Mouse (Mus musculus): ENCODE data around the gene Tbc1d23. TPM values are rescaled to one million over a fixed set of nuclear protein-coding genes. Genes with fewer than 3 reads are reported as not detected.

Tbc1d23 gene
- polyA plus RNA-seq (2014; fragmentation: Illumina TruSeq; extraction: RNeasy Lipid Tissue Mini Kit (QIAGEN cat#74804); ENCODE audit: low read depth, low replicate concordance) = 15.2 TPM

DNA sequence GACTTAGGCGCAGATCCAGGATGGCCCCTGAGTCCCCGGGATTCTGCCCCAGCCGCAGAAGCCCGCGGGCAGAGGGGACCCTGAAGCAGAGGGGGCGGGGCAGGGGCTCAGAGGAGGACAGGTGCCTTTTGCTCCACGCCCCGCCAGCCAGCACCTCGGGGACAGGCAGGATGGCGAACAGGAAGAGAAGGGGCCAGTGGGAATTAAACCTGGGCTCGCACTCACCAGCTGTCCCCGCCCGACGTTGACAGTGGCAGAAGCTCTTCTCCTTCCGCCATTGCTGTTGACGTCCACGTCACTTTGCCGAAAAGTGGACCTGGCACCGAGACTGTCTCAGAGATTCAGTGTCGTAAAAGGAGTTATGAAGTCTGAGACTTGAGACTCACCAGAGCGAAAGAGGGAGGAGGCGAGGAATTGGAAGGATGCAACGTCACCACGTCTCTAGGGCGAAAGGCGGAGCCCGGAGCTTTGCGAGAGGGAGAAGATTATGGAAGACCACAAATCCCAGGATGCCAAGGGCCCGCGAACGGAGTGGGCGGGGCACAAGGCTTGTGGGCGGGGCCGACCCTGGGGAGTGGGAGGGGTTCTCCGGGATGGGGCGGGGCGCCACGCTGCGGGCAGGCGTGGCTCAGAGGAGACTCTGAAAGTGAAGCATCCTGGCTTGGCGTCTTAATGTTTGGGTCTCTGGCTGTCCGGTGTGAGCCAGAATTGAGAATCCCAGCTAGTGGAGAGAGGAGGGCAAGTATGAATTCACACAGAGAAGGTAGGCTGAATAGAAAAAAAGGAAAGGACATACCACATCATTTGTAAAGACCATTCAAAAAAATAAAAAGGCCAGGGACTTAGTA lies at the start of gene Tbc1d23:
Tbc1d23 (minus strand) TSS at position 416 of the 848 bp plus-strand sequence.

GRCm38 (mm10) chr16:57166611-57167513 lies 64.4 kb downstream of the Tbc1d23 start, which contains the start of gene Nit2:
Nit2 (minus strand) TSS chr16:57167341.

DNA sequence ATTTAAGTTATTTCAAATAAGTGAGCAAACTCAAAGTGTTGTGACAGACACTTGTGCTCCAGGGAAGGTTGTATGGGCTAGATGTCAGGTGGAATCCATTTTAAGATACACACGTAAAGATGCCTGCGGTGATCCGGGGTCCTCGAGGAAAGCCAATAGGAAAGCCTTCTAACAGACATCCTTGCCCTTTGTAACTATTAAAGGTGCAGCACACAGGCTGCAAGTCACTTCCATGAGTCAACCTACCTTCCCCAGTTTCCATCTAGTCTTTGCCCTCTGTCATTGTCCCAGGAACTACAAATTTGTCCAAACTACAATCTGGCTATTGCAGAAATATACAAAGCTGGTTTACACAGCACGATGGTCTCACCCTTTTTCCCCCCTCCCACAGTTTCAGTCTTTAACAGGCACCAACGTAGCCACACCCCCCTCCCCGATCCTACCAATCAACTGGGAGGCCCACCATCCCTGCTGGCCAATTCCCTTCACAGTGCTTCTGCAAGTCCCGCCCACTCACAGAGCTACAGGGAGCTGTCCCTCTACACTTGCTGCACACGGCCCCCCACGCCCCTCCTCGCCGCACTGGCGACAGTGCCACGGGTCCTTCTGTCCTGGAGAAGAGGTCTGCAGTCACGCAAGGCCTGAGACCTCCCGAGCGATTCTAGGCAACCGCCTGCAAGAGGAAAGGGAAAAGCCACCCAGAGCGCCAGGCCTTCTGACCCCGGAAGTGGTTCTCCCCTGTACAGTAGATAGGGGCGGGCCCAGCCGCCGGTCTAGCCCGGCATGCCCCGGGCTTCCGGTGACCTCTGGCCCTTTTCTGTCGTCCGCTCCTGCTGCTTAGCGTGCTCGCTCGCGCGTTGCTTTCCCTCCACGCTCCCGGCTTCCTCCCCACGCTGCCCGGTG lies 110.1 kb downstream of the Tbc1d23 start, which contains the start of gene Tomm70a:
Tomm70a (plus strand) TSS at position 791 of the 903 bp plus-strand sequence.

Other genes with a start within 250 kb of the Tbc1d23 start
- not detected for gene Tmem45a2, start 160.1 kb downstream of the Tbc1d23 start, polyA plus RNA-seq (2014; fragmentation: Illumina TruSeq; extraction: RNeasy Lipid Tissue Mini Kit (QIAGEN cat#74804); ENCODE audit: low read depth, low replicate concordance)
- gene Tomm70a, start 109.8 kb downstream of the Tbc1d23 start, polyA plus RNA-seq (2014; fragmentation: Illumina TruSeq; extraction: RNeasy Lipid Tissue Mini Kit (QIAGEN cat#74804); ENCODE audit: low read depth, low replicate concordance) = 117 TPM
- 474 TPM for gene Nit2, start 64.2 kb downstream of the Tbc1d23 start, polyA plus RNA-seq (2014; fragmentation: Illumina TruSeq; extraction: RNeasy Lipid Tissue Mini Kit (QIAGEN cat#74804); ENCODE audit: low read depth, low replicate concordance)
- not detected for gene Tmem30c, start 61.4 kb upstream of the Tbc1d23 start, polyA plus RNA-seq (2014; fragmentation: Illumina TruSeq; extraction: RNeasy Lipid Tissue Mini Kit (QIAGEN cat#74804); ENCODE audit: low read depth, low replicate concordance)
- gene Filip1l, start 121.6 kb upstream of the Tbc1d23 start, polyA plus RNA-seq (2014; fragmentation: Illumina TruSeq; extraction: RNeasy Lipid Tissue Mini Kit (QIAGEN cat#74804); ENCODE audit: low read depth, low replicate concordance) = 8.0 TPM

All from liver, adult 10 weeks (tissue).